Mouse (Mus musculus) hindbrain, embryonic 14.5 days (tissue): ENCODE measurements around the gene Unc5b. TPM values are rescaled to one million over a fixed set of nuclear protein-coding genes. Genes with fewer than 3 reads are reported as not detected.

Experiments used
- ATAC-seq: fragments of 200-750 bp; cut with Nextera tagmentation; 2 replicates; pipeline ENCODE4 v1.8.0; 2017; ENCODE audit warnings: moderate number of reproducible peaks, mild to moderate bottlenecking, moderate TSS enrichment, moderate library complexity; ENCODE audit not compliant: low FRiP score
- DNase-seq: peaks from one replicate; pipeline ENCODE4 v3.0.0-alpha.2; 2015; ENCODE audit warnings: low spot score
- H3K27ac ChIP-seq: fragments of 300-500 bp; sonication (generic); 2 replicates; pipeline ENCODE4 v1.5.1; 2014; ENCODE audit warnings: mild to moderate bottlenecking, moderate library complexity
- H3K27me3 ChIP-seq: fragments of 300-500 bp; sonication (generic); 2 replicates; pipeline ENCODE4 v1.6.1; 2014; ENCODE audit warnings: mild to moderate bottlenecking, low read length, mixed read lengths; ENCODE audit not compliant: control insufficient read depth, insufficient read depth
- H3K36me3 ChIP-seq: fragments of 300-500 bp; sonication (generic); replicated peaks from 2 replicates; pipeline ENCODE4 v1.6.1; 2014; ENCODE audit not compliant: control insufficient read depth, insufficient read depth
- H3K4me1 ChIP-seq: fragments of 300-500 bp; sonication (generic); replicated peaks from 2 replicates; pipeline ENCODE4 v1.6.1; 2014; ENCODE audit warnings: antibody characterized with exemption, low read length, mixed read lengths; ENCODE audit not compliant: control insufficient read depth, insufficient read depth
- H3K4me2 ChIP-seq: fragments of 300-500 bp; sonication (generic); replicated peaks from 2 replicates; pipeline ENCODE4 v1.6.1; 2014; ENCODE audit warnings: mild to moderate bottlenecking, moderate library complexity
- H3K4me3 ChIP-seq: fragments of 300-500 bp; sonication (generic); replicated peaks from 2 replicates; pipeline ENCODE4 v1.5.1; 2014; ENCODE audit warnings: mild to moderate bottlenecking, low read length
- H3K9ac ChIP-seq: fragments of 300-500 bp; sonication (generic); 2 replicates; pipeline ENCODE4 v1.6.1; 2014
- H3K9me3 ChIP-seq: fragments of 300-500 bp; sonication (generic); 2 replicates; pipeline ENCODE4 v1.6.1; 2016; ENCODE audit warnings: low read length; ENCODE audit not compliant: control insufficient read depth
- WGBS: fragments of 180-500 bp; shearing (Covaris S2); extraction: QIAGEN DNeasy Blood & Tissue Kit; methylation state at CpG from one replicate; pipeline ENCODE4 v1.1.7; 2014; 5-methylcytosine and 5-hydroxymethylcytosine counted together
- polyA plus RNA-seq: library from polyadenylated mRNA; unstranded; fragments of >200 nt; fragmentation: Nextera tagmentation; extraction: Ambion mirVana; gene quantifications from 2 replicates; pipeline ENCODE4 v1.2.1, GENCODE M21; 2014

The Unc5b gene
- polyA plus RNA-seq, 1 experiment from 2014 or later = 2.9 TPM

- Histone ChIP-seq H3K27me3 (no peaks in the 10 kb centered on the region), H3K27ac (no peak overlapping the region), H3K4me2 (no peak overlapping the region), H3K36me3 (no peaks in the 10 kb centered on the region), H3K4me3 (no peak overlapping the region), H3K4me1 (0 out of 2 replicates have a peak, but pooled peaks cover 2% of the 10 kb centered on the region), H3K9ac (no peak overlapping the region), H3K9me3 (no peaks in the 10 kb centered on the region)
- DNase-seq (peak; percentile 59), ATAC-seq (peak; percentile 7; the same call in 1 of the 2 replicates)
- 68% methylated on average over 12 of the region's 12 CpGs for WGBS
Measured at GRCm38 (mm10) chr10:60778542-60778941, 52.8 kb downstream of the Unc5b start.

DNA sequence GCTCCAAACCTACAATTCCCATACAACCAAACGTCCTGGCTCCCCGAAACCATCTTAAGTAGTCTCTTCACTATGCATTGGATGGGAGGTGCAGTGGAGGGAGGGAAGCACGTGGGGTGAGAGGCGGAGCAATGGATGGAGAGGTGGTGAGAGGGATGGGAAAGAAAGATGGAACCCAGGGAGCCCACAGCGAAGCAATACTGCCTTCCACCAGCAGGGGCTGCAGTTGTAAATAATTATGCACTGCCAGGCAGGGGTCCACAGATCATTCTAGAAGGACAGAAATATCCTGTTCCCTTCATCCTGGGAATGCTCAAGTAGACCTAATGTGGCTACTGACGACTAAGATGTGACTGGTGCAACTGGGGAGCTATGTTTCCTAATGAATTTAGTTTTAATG lies 55.9 kb downstream of the Unc5b start:
- DNase-seq (no peak), ATAC-seq (no peak)
- Histone ChIP-seq H3K27ac (no peak overlapping the region), H3K4me2 (no peak overlapping the region), H3K4me1 (0 out of 2 replicates have a peak, but pooled peaks cover 2% of the 10 kb centered on the region), H3K9ac (no peak overlapping the region), H3K9me3 (no peaks in the 10 kb centered on the region), H3K36me3 (no peaks in the 10 kb centered on the region), H3K4me3 (no peak overlapping the region), H3K27me3 (no peaks in the 10 kb centered on the region)
- WGBS = 79% methylated on average over 6 of the region's 6 CpGs

DNA sequence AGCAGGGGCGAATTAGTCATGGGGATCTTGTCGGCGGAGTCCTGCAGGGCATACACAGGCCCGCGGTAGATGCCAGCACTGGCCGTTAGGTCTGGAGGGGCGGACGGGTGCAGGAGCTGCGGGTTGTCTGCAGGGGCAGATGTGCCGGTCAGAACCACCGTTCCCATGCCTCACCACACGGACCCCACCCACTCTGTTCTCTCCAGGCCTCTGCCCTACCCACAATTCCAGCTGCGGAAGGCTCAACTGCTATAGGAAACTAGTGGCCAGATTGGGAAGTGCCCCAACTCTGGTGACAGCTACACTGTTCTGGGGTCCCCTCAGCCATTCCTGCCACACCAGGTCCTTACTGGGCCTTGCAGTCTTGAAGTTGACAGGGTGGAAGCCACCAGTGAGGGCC lies 56.8 kb downstream of the Unc5b start:
- H3K4me1 ChIP-seq = no peaks in the 10 kb centered on the region
- no peak overlapping the region for H3K4me3 ChIP-seq
- H3K36me3 ChIP-seq = no peaks in the 10 kb centered on the region
- no peak overlapping the region for H3K4me2 ChIP-seq
- ATAC-seq (no peak), DNase-seq (no peak)
- H3K9ac ChIP-seq = no peak overlapping the region
- no peak overlapping the region for H3K27ac ChIP-seq
- no peaks in the 10 kb centered on the region for H3K27me3 ChIP-seq
- 94% methylated on average over 13 of the region's 13 CpGs for WGBS
- no peaks in the 10 kb centered on the region for H3K9me3 ChIP-seq

- no peak overlapping the region for H3K4me3 ChIP-seq
- H3K9me3 ChIP-seq = no peaks in the 10 kb centered on the region
- no peaks in the 10 kb centered on the region for H3K4me1 ChIP-seq
- H3K27ac ChIP-seq = no peak overlapping the region
- DNase-seq (no peak), ATAC-seq (no peak)
- H3K27me3 ChIP-seq = no peaks in the 10 kb centered on the region
- no peak overlapping the region for H3K9ac ChIP-seq
- no peaks in the 10 kb centered on the region for H3K36me3 ChIP-seq
- no peak overlapping the region for H3K4me2 ChIP-seq
- WGBS = 71% methylated on average over 4 of the region's 4 CpGs
Measured at GRCm38 (mm10) chr10:60770855-60771254, 60.5 kb downstream of the Unc5b start.

- whole genome bisulfite sequencing = 85% methylated on average over 7 of the region's 7 CpGs
Measured at GRCm38 (mm10) chr10:60768614-60769013, 62.8 kb downstream of the Unc5b start.

DNA sequence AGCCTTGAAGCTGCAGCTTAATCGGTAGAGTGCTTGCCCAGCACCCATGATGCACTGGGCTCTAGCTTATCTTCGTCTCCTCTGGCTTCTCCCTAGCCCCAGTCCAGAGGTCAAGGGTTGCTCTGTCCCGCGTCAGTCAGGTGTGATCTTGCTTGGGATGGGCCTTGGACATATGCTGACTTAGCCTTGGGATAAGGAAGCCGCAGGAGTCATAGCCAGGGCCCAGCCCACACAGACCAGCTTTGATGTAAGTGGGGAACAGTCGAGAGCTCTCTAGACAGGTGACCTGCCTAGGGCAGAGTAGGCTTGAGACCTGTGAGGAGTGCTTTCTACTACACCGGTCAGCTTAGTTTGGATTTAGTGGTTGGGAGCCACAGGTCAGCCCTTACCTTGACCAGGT lies 64.0 kb downstream of the Unc5b start:
- no peak overlapping the region for H3K4me3 ChIP-seq
- no peaks in the 10 kb centered on the region for H3K4me1 ChIP-seq
- H3K27ac ChIP-seq = no peak overlapping the region
- H3K27me3 ChIP-seq = no peaks in the 10 kb centered on the region
- H3K36me3 ChIP-seq = no peaks in the 10 kb centered on the region
- 86% methylated on average over 7 of the region's 7 CpGs for WGBS
- no peak overlapping the region for H3K9ac ChIP-seq
- H3K4me2 ChIP-seq = no peak overlapping the region
- DNase-seq (no peak), ATAC-seq (no peak)
- H3K9me3 ChIP-seq = no peaks in the 10 kb centered on the region

More at GRCm38 (mm10) chr10:60768614-60769013, 62.8 kb downstream of the Unc5b start:
- ATAC-seq (no peak), DNase-seq (no peak)
- Histone ChIP-seq H3K4me2 (no peak overlapping the region), H3K27ac (no peak overlapping the region), H3K4me3 (no peak overlapping the region), H3K9me3 (no peaks in the 10 kb centered on the region), H3K27me3 (no peaks in the 10 kb centered on the region), H3K4me1 (no peaks in the 10 kb centered on the region), H3K9ac (no peak overlapping the region), H3K36me3 (no peaks in the 10 kb centered on the region)

GRCm38 (mm10) chr10:60762126-60762525 lies 69.3 kb downstream of the Unc5b start:
- WGBS = 76% methylated on average over 1 of the region's 1 CpGs
- H3K36me3 ChIP-seq = no peaks in the 10 kb centered on the region
- no peak overlapping the region for H3K4me2 ChIP-seq
- no peak overlapping the region for H3K9ac ChIP-seq
- H3K9me3 ChIP-seq = no peaks in the 10 kb centered on the region
- no peak overlapping the region for H3K27ac ChIP-seq
- no peak for ATAC-seq
- H3K4me3 ChIP-seq = no peak overlapping the region
- no peak for DNase-seq
- no peaks in the 10 kb centered on the region for H3K4me1 ChIP-seq
- H3K27me3 ChIP-seq = no peaks in the 10 kb centered on the region

GRCm38 (mm10) chr10:60760377-60760776 lies 71.0 kb downstream of the Unc5b start:
- Histone ChIP-seq H3K4me2 (no peak overlapping the region), H3K4me3 (no peak overlapping the region), H3K9me3 (no peaks in the 10 kb centered on the region), H3K4me1 (no peaks in the 10 kb centered on the region), H3K9ac (no peak overlapping the region), H3K36me3 (no peaks in the 10 kb centered on the region), H3K27me3 (no peaks in the 10 kb centered on the region), H3K27ac (no peak overlapping the region)
- WGBS = 6% methylated on average over 14 of the region's 14 CpGs
- DNase-seq (peak; percentile 95), ATAC-seq (peak; percentile 71)

DNA sequence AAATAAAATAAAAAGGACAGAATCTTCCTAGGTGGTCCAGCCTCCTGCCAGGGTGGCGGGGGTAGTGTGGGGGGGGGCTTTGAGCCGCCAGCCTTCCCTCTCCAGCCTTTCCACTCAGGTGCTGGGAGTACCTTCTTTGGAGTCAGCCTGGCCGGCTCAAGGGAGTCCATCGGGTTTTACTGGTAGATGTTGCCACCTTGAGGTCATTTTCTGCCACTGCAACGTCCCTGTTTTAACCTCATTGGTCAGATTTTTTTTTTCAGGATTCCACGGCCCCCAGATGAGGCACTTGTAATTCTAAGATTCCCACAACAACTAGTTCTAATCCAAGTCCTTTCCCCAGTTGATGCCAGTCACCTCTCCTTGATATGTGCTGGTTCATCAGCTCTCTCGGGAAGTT lies 74.4 kb downstream of the Unc5b start:
- Histone ChIP-seq H3K4me1 (peaks cover 2% of the 10 kb centered on the region; the same call in 1 of the 2 replicates), H3K4me3 (no peak overlapping the region), H3K9me3 (no peaks in the 10 kb centered on the region), H3K9ac (no peak overlapping the region), H3K4me2 (no peak overlapping the region), H3K36me3 (no peaks in the 10 kb centered on the region), H3K27ac (no peak overlapping the region), H3K27me3 (no peaks in the 10 kb centered on the region)
- ATAC-seq (no peak), DNase-seq (peak; percentile 82)
- 7% methylated on average over 7 of the region's 7 CpGs for WGBS

DNA sequence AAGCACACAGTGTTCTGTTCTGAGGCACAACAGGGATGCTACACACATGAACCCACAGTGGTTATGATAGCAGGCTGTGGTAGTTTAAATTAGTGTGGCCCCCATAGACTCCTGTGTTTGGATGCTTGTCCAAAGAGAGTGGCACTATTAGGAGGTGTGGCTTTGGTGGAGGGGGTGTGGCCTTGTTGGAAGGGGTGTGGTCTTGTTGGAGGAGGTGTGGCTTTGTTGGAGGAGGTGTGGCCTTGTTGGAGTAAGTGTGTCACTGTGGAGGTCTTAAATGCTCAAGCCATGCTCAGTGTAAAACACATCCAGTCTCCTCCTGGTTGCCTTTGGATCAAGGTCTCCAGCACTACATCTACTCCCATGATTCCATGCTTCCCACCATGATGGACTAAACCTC lies 75.2 kb downstream of the Unc5b start:
- no peak overlapping the region for H3K4me3 ChIP-seq
- ATAC-seq (no peak), DNase-seq (no peak)
- no peaks in the 10 kb centered on the region for H3K36me3 ChIP-seq
- H3K4me2 ChIP-seq = no peak overlapping the region
- no peaks in the 10 kb centered on the region for H3K27me3 ChIP-seq
- no peaks in the 10 kb centered on the region for H3K9me3 ChIP-seq
- H3K4me1 ChIP-seq = peaks cover 10% of the 10 kb centered on the region
- no peak overlapping the region for H3K9ac ChIP-seq
- no peak overlapping the region for H3K27ac ChIP-seq
